Mouse (Mus musculus): Measurements from ENCODE around the gene Esr1.

Esr1 gene

DNA sequence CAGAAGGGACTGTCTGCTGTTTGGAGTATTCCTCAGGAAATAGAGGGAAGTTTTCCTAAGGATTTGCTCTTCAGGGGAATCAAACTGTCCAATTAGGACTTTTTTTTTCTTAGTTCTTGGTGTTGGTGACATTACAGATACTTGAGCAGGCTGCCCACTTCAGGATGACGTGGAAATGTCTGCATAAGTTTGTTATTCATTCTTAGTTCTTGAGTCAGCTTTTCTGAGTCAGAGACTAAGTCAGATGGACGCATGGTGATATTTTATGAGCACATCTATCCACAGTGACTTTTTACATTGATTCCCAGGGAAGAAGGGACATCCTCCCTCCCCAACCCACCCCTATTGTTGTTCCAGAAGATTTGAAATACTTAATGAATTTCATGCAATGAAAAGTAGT, 372.5 kb downstream of the Esr1 start:
- no peak for DNase-seq (ENCODE audit: low spot score)

DNA sequence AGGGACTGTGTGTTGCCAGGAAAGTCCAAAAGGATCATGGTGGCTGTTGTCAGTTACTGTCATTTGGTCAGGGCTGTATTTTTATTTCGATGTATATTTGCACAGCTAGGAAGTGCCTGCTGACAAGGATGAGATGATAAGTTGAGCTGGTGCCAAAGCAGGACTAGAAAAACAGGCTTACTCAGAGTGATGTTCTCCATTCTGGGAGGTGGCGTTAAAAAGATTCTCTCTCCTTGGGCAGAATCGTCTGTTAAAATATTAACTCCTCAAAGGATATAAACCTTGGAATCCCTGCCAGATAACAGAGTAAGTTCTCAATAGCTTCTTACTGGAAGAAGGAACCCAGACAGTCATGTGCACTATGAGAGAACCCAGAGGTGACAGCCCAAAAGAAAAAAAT, 382.4 kb downstream of the Esr1 start:
- DNase-seq (ENCODE audit: low spot score), result no peak

DNA sequence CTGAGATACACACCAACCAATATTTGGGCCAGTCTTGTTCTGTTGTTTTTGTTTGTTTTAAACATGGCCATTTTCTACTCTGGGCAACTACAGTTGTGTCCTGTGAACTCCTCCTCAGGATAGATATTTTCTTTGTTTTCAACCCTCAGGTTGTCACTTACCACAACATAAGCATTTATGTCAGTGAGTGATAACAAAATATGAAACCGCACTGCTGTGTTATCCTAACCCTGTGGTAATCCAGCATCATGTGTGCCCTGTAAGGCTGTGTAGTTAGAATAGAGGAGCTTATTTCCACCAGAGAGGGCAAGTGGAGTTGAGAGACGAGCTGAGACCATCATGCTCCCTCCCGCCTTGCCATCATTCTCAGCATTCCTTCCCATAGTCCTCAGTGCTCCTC, 385.2 kb downstream of the Esr1 start:
- no peak for DNase-seq (ENCODE audit: low spot score)

DNA sequence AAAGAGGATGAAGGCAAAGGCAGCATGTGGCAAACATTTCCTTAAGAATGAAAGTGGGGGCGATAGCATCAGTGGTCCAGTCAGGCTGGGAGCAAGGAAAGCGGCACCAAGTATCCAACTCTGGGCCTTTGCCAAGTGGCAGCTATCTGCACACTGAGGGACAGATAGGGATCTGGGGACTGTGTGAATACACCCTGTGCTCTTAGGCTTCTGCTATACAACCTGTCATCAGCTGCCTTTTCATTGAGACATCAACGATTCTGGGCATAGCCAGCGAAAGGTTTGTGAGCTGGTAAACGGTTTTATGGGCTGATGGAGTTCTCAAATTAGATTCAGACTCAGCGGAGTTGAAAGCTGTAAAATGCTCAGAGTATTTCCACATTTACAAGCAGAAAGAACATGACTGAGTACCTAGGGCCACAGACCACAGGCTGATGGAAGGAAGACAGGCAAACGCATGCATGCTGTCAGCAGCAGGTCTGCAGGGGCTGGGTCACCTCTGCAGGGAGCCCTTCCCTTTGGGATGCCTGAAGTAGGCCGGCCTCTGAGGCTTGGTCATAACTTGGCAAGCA, 397.5 kb downstream of the Esr1 start:
- DNase-seq (ENCODE audit: low spot score), result no peak

DNA sequence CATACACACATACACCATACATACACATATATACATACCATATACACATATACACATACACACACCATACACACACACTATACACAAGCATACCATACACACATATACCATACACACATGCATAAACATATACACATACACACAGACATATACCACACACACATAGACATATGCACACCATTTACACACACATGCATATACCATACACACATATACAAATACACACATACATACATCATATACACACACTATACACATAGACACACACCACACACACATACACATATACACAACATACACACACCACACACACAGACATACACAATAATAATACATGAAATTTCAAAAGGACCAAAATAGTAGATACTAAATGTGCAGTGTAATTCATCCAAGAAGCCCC, 400.6 kb downstream of the Esr1 start:
- no peak for DNase-seq (ENCODE audit: low spot score)

DNA sequence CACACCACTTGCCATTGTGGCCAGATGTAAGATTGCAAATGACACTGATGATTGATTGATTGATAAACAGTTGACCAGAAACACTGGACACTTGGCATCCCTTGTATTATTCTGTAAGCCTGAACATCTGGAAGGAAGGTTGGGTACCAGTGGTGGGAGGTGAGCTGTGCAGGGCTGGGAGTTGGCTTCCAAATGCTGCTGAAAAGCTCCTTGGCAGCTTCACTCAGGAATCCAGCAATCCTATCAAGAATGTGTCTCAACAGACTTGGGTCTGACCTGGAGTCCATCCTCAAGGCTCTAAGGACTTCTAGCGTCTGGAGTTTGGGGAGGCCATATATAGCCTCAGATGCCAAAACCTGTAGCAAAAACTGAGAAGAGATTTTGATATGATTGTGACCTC, 403.6 kb downstream of the Esr1 start:
- DNase-seq (ENCODE audit: low spot score), result no peak

DNA sequence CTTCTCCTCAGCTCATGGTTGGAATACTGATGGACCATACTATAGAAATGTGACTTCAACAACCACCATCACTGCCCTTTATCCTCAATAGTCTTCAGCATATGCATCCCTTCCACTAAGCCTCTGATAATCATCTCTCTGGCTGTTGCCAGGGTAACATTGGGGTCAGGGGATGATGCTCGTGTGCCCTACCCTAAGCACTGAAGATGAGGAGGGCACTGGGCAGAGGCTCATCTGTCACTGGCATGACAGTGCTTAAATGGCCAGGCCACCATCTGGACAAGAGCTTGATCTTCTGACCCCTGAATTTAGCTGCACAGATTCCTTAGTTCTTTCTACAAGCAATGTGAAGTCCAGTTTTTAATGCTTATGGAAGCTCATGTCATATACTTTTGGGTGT, 405.8 kb downstream of the Esr1 start:
- DNase-seq (ENCODE audit: low spot score), result no peak

DNA sequence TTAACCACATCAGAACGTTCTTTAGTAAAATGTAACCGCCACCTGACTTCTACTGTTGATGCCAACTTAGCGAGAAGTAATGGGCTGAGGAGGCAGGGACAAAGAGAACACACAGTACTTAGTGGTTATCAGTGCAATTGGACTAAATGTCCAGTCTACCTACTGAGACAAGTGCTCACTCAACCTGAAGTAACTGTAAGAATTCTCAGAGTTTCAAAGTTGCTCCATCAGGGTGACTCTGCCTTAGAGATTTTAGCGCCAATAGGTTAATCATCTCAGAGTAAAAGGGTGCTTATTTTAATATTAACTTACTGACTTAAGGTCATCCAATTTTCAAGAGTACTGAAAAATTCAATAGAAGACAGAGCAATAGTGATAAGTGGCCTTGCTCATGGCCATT, 414.5 kb downstream of the Esr1 start:
- no peak for DNase-seq (ENCODE audit: low spot score)

DNA sequence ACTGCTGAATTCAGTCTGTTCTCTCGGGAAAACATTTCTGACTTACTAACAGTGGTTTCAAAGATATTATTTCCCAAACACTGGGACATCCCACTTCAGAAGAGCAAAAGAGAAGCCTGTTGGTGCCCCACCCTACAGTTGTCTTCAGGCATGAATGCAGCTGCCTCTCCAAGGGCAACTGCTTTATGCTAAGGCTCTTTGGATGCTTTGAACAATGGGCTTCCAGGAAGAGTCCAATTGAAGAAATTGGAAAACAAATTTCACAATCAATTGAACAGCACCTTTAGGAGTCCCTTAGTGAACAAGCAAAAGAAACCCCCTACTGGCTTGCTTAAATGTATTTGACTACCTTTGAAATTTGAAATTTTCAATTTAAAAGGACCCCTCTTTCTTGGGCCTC, 415.8 kb downstream of the Esr1 start:
- DNase-seq (ENCODE audit: low spot score), result no peak

DNA sequence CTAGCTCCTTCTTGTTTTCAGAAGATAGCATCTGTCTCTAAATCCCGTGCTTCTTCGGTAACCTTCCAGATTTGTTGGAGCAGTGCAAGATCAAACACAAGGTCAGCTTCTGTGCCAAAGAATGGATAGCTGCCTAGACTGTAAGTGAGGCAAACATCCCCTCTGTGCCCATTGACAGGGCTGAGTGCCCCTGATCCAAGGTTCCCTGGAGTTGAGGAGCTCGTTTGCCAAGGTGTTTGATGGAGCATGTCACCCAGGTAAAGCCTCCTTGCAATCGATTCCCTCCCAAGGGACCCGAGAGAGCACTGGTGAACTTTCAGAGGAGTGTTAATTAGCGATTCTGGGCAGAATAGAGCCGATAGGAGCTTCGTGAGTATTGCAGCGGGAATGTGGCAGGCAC, 416.9 kb downstream of the Esr1 start:
- DNase-seq (ENCODE audit: low spot score), result no peak

DNA sequence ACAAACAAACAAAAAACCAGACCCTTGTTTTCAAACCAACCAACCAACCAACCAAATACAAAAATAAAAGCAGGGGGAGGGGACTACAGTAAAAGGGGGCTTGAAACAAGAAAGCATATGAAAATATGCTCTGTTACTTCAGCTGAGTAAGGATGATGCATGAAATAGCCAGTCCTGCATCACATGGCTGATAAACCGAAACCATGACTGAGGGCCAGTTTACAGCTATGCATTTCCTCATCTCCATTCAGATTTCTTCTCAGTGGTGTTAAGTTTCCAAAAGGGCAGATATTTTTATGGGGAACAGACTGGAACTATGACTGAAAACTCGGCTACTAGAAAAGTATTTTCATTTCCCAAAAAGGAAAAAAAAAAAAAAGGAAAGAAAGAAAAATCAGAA, 417.8 kb downstream of the Esr1 start:
- no peak for DNase-seq (ENCODE audit: low spot score)

DNA sequence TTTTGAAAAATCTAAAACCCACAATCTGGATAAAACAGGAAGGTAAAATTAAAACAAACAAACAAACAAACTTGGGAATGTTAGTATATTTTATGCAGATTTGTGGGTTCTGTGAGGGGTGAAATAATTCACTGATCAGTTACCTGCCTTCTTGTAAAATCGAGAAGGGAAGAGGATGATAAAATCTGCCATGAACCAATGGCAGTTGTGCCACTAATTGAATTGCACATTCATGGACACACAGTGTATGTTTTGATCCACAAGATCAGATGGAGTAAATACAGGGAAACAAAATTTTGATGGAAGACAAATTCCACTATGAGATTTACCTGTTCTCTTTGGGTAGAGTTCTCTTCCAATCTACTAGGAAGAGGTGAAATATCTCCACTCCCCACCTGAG, 418.5 kb downstream of the Esr1 start:
- no peak for DNase-seq (ENCODE audit: low spot score)

DNA sequence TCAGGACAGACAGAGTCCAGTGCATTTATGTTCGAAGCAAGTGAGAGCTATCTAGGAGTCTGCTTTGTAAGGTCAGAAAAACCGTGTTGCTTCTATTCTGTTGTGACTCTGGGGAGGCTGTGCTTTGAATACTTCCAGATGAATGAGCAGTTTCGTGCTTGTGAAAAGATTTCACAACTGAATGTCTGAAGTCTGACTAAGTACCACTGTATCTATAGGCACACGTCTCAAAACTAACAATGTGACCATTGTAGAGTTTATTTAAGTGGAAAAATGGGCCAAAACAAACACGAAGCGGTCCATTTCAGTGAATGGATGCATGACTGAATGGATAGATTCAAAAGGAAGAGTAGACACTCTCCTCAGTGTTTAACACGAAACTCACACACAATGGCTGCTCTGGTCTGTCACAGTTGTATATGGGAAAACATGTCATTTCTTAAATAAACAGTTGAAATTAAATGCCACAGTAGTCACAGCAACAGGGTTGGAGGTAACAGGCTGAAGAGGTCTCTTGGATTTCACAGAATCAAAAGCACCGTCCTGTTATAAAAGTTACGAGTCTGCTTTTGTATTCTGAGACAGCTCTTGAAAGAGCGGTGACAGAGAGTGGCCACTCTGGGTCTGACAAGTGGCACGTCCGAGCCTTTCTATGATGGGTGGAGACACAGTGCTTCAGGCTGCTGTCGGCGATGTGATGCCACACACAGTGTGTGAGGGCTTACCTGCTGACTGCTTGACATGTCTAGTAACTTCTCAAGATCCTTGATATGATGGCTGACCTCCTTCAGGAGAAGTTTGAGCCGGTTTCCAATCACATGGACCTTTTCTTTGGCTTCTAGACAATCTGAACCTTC, 421.0 kb downstream of the Esr1 start:
- no peak for DNase-seq (ENCODE audit: low spot score)

DNA sequence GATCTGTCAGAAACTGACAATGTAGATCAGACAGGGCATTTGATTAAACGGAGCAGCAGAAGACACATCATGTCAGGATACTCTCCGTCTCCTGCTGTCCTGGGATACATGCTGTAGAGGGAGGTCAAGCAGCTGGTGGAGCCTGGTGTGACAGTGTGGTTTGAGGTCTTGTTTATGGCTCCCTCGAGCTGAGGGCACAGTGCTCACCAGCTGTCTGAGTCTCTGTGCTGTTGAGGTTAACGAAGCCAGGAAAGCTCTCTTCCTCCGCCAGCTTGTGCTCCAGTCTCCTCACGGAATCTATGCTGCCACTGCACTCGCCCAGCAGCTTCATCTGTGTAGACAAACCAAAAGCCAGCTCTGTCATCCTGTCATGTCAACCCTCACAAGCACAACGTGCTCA, 429.9 kb downstream of the Esr1 start:
- DNase-seq (ENCODE audit: low spot score), result no peak

DNA sequence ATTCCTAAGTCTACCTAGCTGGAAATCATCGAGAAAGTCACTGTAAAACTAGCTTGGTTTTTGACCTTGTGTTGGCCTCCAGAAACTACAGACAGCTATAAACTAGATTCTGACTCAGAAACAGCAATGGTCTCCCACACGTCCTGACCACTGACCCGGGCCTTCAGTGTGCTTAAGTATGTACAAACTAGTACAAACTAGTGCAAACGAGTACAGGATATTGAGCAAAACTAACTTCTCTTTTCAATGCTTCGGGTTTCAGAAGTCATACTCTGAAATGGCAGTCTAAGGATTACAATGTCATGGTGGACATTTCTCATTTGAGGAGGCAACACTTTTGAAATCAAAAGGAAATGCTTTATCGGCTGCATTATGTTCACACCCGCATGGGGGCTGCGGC, 433.1 kb downstream of the Esr1 start:
- DNase-seq (ENCODE audit: low spot score), result no peak

DNA sequence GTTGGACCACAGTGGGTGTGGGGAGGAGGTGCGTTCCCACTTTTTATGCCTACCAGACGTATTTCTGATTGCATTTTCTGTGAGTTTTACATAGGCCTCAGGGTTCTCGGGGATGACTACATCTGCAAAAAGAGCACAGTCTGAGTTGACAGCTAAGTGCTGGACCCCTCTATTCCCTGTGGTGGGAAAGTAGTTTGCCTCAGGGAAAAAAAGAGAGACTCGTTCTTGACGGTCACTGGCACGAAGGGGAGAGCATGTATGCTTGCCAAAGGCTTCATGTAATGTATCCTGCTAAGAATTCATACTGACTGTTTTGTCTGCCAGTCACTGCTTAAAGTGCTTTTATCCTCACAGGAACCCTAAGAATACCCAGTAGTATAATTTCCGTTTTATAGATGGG, 433.8 kb downstream of the Esr1 start:
- no peak for DNase-seq (ENCODE audit: low spot score)

DNA sequence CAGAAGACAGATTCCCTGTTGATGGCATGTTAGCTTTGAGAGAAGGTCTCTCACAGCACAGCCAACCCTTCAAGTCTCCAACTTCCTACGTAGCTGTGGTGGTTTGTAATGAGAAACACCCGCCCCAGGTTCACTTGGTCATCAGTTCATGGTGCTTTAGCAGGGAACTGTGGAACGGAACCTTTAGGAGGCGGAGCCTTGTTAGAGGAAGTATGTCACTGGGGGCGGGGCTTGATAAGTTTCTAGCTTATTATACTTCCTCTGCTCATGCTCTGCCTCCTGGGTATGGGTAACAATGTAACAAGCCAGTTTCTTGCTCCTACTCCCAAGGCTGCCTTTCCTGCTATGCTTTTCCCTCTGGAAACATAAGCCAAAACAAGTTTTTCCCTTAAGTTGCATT, 434.3 kb downstream of the Esr1 start:
- DNase-seq (ENCODE audit: low spot score), result no peak

Measured in layer of hippocampus, adult 11-12 months (tissue).